Mouse (Mus musculus) MEL (cell line): ENCODE data around the gene Arid5b. TPM values are rescaled to one million over a fixed set of nuclear protein-coding genes. Genes with fewer than 3 reads are reported as not detected.

ENCODE experiments used
- DNase-seq: peaks from one replicate; pipeline ENCODE4 v3.0.0; 2011; ENCODE audit warnings: low read depth, low spot score
- H3K27ac ChIP-seq: 2 replicates; pipeline ENCODE4 v1.5.1; 2012; ENCODE audit warnings: low read depth, mild to moderate bottlenecking, control low read depth, low read length, moderate library complexity; ENCODE audit not compliant: control insufficient read depth
- H3K27me3 ChIP-seq, 2 experiments: fragments of 150-350 bp in 1 of 2; sonication (generic) in 1 of 2; 2 replicates each; pipeline ENCODE4 v1.6.1; 2012; ENCODE audit warnings: low read length in 2 of 2, mild to moderate bottlenecking in 2 of 2, improper control_type of control experiment in 1 of 2, moderate library complexity in 1 of 2; ENCODE audit not compliant: insufficient read depth in 2 of 2, control insufficient read depth in 1 of 2
- H3K36me3 ChIP-seq, 2 experiments: 2 replicates each; pipeline ENCODE4 v1.6.1; 2012 to 2014; ENCODE audit warnings: low read length in 2 of 2, improper control_type of control experiment in 1 of 2, inconsistent platforms in 1 of 2, mild to moderate bottlenecking in 1 of 2; ENCODE audit not compliant: insufficient read depth in 2 of 2, control insufficient read depth in 1 of 2
- H3K4me1 ChIP-seq, 2 experiments: fragments of 150-350 bp in 1 of 2; sonication (generic) in 1 of 2; 2 replicates each; pipeline ENCODE4 v1.6.1; 2012; ENCODE audit warnings: low read length in 2 of 2, improper control_type of control experiment in 1 of 2, mild to moderate bottlenecking in 1 of 2; ENCODE audit not compliant: insufficient read depth in 2 of 2, control insufficient read depth in 1 of 2
- H3K4me3 ChIP-seq, 2 experiments: fragments of 150-350 bp in 1 of 2; sonication (generic) in 1 of 2; 2 replicates each; pipeline ENCODE4 v1.5.1; 2012; ENCODE audit warnings: low read depth in 2 of 2, low read length in 2 of 2, mild to moderate bottlenecking in 2 of 2, moderate library complexity in 2 of 2, control low read depth in 1 of 2, improper control_type of control experiment in 1 of 2; ENCODE audit not compliant: control insufficient read depth in 1 of 2, insufficient read depth in 1 of 2
- H3K79me2 ChIP-seq: 2 replicates; pipeline ENCODE4 v1.6.1; 2012; ENCODE audit warnings: mild to moderate bottlenecking, low read length, moderate library complexity; ENCODE audit not compliant: control insufficient read depth, poor library complexity, insufficient read depth
- H3K9ac ChIP-seq: 2 replicates; pipeline ENCODE4 v1.6.1; 2012; ENCODE audit warnings: low read depth, mild to moderate bottlenecking, control low read depth, low read length, moderate library complexity; ENCODE audit not compliant: control insufficient read depth, poor library complexity, severe bottlenecking
- H3K9me3 ChIP-seq: fragments of 150-350 bp; sonication (generic); replicated peaks from 2 replicates; pipeline ENCODE4 v1.6.1; 2012; ENCODE audit warnings: mild to moderate bottlenecking, low read length, improper control_type of control experiment, moderate library complexity; ENCODE audit not compliant: insufficient read depth
- E2F4 ChIP-seq: IDR thresholded peaks from 2 replicates; pipeline ENCODE4 v1.6.1; 2011; ENCODE audit warnings: low read depth, low read length, improper control_type of control experiment, borderline replicate concordance
- EP300 ChIP-seq, 2 experiments: IDR thresholded peaks; 2 replicates each; pipeline ENCODE4 v1.6.1; 2011; ENCODE audit warnings: improper control_type of control experiment in 2 of 2, low read length in 2 of 2, low read depth in 1 of 2, mild to moderate bottlenecking in 1 of 2
- ETS1 ChIP-seq: IDR thresholded peaks from 2 replicates; pipeline ENCODE4 v1.6.1; 2012; ENCODE audit warnings: low read depth, mild to moderate bottlenecking, inconsistent platforms, low read length, improper control_type of control experiment, moderate library complexity
- GATA1 ChIP-seq: IDR thresholded peaks from 2 replicates; pipeline ENCODE4 v1.6.1; 2011; ENCODE audit warnings: low read depth, low read length, improper control_type of control experiment
- POLR2A ChIP-seq, 2 experiments: IDR thresholded peaks; 2 replicates each; pipeline ENCODE4 v1.6.1; 2011 to 2012; ENCODE audit warnings: low read length in 2 of 2, mild to moderate bottlenecking in 2 of 2, control low read depth in 1 of 2, improper control_type of control experiment in 1 of 2, low read depth in 1 of 2, moderate library complexity in 1 of 2; ENCODE audit not compliant: control insufficient read depth in 1 of 2, insufficient read depth in 1 of 2, poor library complexity in 1 of 2
- RAD21 ChIP-seq: IDR thresholded peaks from 2 replicates; pipeline ENCODE4 v1.6.1; 2011; ENCODE audit warnings: mild to moderate bottlenecking, low read depth, low read length, improper control_type of control experiment
- TCF12 ChIP-seq: IDR thresholded peaks from 2 replicates; pipeline ENCODE4 v1.6.1; 2014; ENCODE audit warnings: low read depth, mild to moderate bottlenecking, inconsistent platforms, low read length, improper control_type of control experiment, moderate library complexity
- ZNF384 ChIP-seq: IDR thresholded peaks from 2 replicates; pipeline ENCODE4 v1.6.1; 2012; ENCODE audit warnings: low read depth, mild to moderate bottlenecking, inconsistent platforms, low read length, improper control_type of control experiment
- polyA plus RNA-seq, 2 experiments: library from polyadenylated mRNA; stranded (reverse) in 1 of 2; unstranded in 1 of 2; fragments of >175 nt in 1 of 2; fragments of >200 nt in 1 of 2; gene quantifications; 2 replicates each; pipeline versions ENCODE4 v1.2.1 to v1.2.4; 2012; ENCODE audit warnings: low replicate concordance in 2 of 2, low read depth in 1 of 2; ENCODE audit not compliant: insufficient read length in 2 of 2, insufficient read depth in 1 of 2, missing spikeins in 1 of 2
- total RNA-seq: library from RNA; depleted of rRNA; stranded (reverse); fragments of 300-350 nt; gene quantifications from 2 replicates; pipeline ENCODE4 v1.2.3, GENCODE M21; 2012

The Arid5b gene
- total and polyA plus RNA-seq, 3 experiments = 0.03 TPM; not detected in 2

GRCm38 (mm10) chr10:68166695-68167086, 111.8 kb downstream of the Arid5b start:
- no peaks in the 10 kb centered on the region for H3K9me3 ChIP-seq
- TF ChIP-seq ZNF384 (no peak), RAD21 (no peak)
- no peaks in the 10 kb centered on the region for H3K27me3 ChIP-seq
- H3K27ac ChIP-seq = no peak overlapping the region
- peaks cover 0 to 2% of the 10 kb centered on the region in 2 experiments; a peak in 2 of 4 replicates for H3K36me3 ChIP-seq
- H3K4me3 ChIP-seq = no peak overlapping the region
- no peaks in the 10 kb centered on the region for H3K79me2 ChIP-seq
- no peak overlapping the region for H3K9ac ChIP-seq
- H3K4me1 ChIP-seq = no peaks in the 10 kb centered on the region; a peak in 1 of 4 replicates
- no peak for DNase-seq

- Histone ChIP-seq H3K36me3 (peaks cover 0 to 2% of the 10 kb centered on the region in 2 experiments; a peak in 2 of 4 replicates), H3K27me3 (no peaks in the 10 kb centered on the region), H3K27ac (no peak overlapping the region)
- TF ChIP-seq EP300 (IDR thresholded peaks at IDR 0.05; ENCODE audit: low read depth in 1 of 2, low read length in 2 of 2) = no peak
- no peak for TF ChIP-seq ZNF384
- TF ChIP-seq POLR2A (IDR thresholded peaks at IDR 0.05; ENCODE audit: control insufficient read depth in 1 of 2, insufficient read depth in 1 of 2, low read depth in 1 of 2, low read length in 2 of 2, poor library complexity in 1 of 2) = no peak
- TF ChIP-seq E2F4 = no peak
- TF ChIP-seq, all 39 proteins: peak for 0
- H3K4me3 ChIP-seq = no peak overlapping the region
- no peak overlapping the region for H3K9ac ChIP-seq
- DNase-seq = no peak
- H3K4me1 ChIP-seq = no peaks in the 10 kb centered on the region; a peak in 1 of 4 replicates
- H3K9me3 ChIP-seq = no peaks in the 10 kb centered on the region
- no peaks in the 10 kb centered on the region for H3K79me2 ChIP-seq
These were observed 112.5 kb downstream of the Arid5b start for GRCm38 (mm10) chr10:68165709-68166694.

- no peaks in the 10 kb centered on the region for H3K9me3 ChIP-seq
- peak; percentile 75 for TF ChIP-seq TCF12
- no peak for TF ChIP-seq GATA1
- peak; percentile 37 to 65; a peak in 3 of 4 replicates for TF ChIP-seq EP300 (IDR thresholded peaks at IDR 0.05; ENCODE audit: low read depth in 1 of 2, low read length in 2 of 2)
- TF ChIP-seq ETS1 = peak; percentile 51
- H3K36me3 ChIP-seq = peaks cover 0 to 2% of the 10 kb centered on the region in 2 experiments; a peak in 2 of 4 replicates
- no peaks in the 10 kb centered on the region; a peak in 2 of 4 replicates for H3K4me1 ChIP-seq
- no peak overlapping the region for H3K9ac ChIP-seq
- H3K4me3 ChIP-seq = peak overlapping the region in 1 of 2 experiments; percentile 24; a peak in 1 of 4 replicates
- no peaks in the 10 kb centered on the region for H3K27me3 ChIP-seq
- DNase-seq = no peak
- no peak overlapping the region for H3K27ac ChIP-seq
- H3K79me2 ChIP-seq = no peaks in the 10 kb centered on the region
These were observed 113.5 kb downstream of the Arid5b start for GRCm38 (mm10) chr10:68164723-68165706.
